Mouse (Mus musculus) embryonic fibroblast, embryonic 13.5 days (primary cell): ENCODE results near the gene Ak8. TPM values are rescaled to one million over a fixed set of nuclear protein-coding genes. Genes with fewer than 3 reads are reported as not detected.

ENCODE experiments used
- H3K27ac ChIP-seq: 2 replicates; pipeline ENCODE4 v1.5.1; 2012; ENCODE audit warnings: low read length, control low read depth, inconsistent platforms; ENCODE audit not compliant: insufficient read depth
- H3K4me1 ChIP-seq: 2 replicates; pipeline ENCODE4 v1.6.1; 2011; ENCODE audit warnings: low read length; ENCODE audit not compliant: control insufficient read depth, insufficient read depth
- H3K4me3 ChIP-seq: 2 replicates; pipeline ENCODE4 v1.5.1; 2011; ENCODE audit warnings: mild to moderate bottlenecking, control low read depth, low read length; ENCODE audit not compliant: insufficient read depth
- CTCF ChIP-seq: IDR thresholded peaks from 2 replicates; pipeline ENCODE4 v1.5.1; 2011; ENCODE audit warnings: mild to moderate bottlenecking, control low read depth, low read length, moderate library complexity, borderline replicate concordance; ENCODE audit not compliant: insufficient read depth
- POLR2A ChIP-seq: IDR thresholded peaks from 2 replicates; pipeline ENCODE4 v1.6.1; 2011; ENCODE audit warnings: low read depth, mild to moderate bottlenecking, control low read depth, low read length, moderate library complexity
- polyA plus RNA-seq: library from polyadenylated mRNA; stranded (reverse); fragments of >200 nt; gene quantifications from 2 replicates; pipeline ENCODE4 v1.2.4, GENCODE M21; 2011; ENCODE audit warnings: low read depth; ENCODE audit not compliant: missing spikeins, insufficient read length

Ak8 gene
- polyA plus RNA-seq, 1 experiment, result not detected

DNA sequence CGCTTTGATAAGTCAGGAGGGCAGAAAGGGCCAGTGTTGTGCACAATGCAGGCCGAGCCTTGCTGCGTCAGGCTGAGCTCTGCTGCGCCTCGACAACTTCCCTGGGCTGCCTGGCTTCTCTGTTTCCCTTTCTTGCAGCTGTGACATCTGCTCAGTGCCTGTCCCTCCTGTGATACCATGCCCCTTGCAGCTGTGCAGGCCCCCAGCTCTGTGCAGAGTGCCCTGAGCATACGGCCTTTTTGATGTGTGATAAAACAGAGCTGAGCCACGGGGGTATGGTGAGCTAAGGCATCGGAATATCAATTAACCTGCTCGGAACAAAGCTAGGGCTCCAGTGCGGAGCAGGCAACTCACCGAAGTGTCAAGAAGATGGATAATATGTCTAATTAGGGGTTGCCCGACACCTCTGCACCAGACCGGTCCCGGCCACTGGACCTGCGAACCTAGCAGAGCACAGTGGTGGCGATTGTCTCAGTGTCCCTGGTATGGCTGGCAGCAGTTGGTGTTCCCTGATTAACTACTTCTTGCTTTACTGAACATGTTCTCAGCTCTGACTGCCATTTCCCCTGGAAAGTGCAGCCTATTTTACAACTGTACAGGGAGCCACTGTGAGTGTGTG lies 27.9 kb downstream of the Ak8 start:
- no peak overlapping the region for H3K4me3 ChIP-seq
- no peaks in the 10 kb centered on the region for H3K4me1 ChIP-seq
- TF ChIP-seq CTCF, result no peak
- TF ChIP-seq POLR2A, result no peak
- H3K27ac ChIP-seq, result no peak overlapping the region

- TF ChIP-seq CTCF (no peak), POLR2A (no peak)
- no peak overlapping the region for H3K4me3 ChIP-seq
- H3K4me1 ChIP-seq, result no peaks in the 10 kb centered on the region
- H3K27ac ChIP-seq, result no peak overlapping the region
Measured at GRCm38 (mm10) chr2:28730676-28731075, 30.7 kb downstream of the Ak8 start.

- Histone ChIP-seq H3K4me1 (no peaks in the 10 kb centered on the region), H3K27ac (no peak overlapping the region), H3K4me3 (no peak overlapping the region)
- TF ChIP-seq CTCF, result no peak
Measured at GRCm38 (mm10) chr2:28737112-28737511, 37.1 kb downstream of the Ak8 start.

DNA sequence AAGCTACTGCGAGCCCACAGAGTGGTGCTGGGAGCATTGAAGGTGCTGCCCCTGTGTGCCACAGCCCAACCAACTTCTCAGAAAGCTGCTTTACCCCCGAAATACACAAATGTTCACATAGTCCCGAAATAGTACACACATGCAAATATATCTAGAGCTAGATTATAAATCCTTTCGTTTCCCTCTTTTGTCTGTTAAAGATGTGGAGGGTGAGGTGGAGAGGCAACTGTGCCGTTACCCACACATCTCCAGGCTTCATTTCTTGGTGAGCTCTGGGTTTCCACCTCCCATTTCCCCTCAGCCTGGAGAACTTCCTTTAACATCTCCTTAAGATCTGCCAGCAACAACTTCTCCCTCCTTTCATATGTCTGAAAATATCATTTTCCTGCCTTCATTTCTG lies 40.2 kb downstream of the Ak8 start:
- H3K4me1 ChIP-seq, result no peaks in the 10 kb centered on the region
- H3K4me3 ChIP-seq, result no peak overlapping the region
- TF ChIP-seq CTCF (no peak), POLR2A (no peak)
- no peak overlapping the region for H3K27ac ChIP-seq

DNA sequence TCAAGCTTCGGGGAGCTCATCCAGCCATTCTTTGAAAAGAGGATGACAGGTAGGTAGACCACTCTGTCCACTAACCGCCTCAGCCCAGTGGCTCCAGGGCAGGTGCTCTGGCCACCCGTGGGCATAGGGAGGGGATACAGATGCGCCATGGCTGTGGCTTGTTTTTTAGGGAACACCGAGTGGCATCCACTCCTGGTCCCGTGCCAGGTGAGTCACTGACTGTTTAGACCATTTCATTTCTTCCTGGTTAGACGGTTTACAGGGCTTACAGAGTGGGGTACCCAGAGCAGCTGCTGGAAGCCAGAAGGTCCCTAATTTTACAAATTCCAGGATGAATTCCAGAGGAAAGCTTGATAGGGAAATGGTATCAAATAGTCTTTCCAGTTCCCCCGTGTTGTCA lies 42.7 kb downstream of the Ak8 start:
- H3K27ac ChIP-seq, result no peak overlapping the region
- no peak overlapping the region for H3K4me3 ChIP-seq
- TF ChIP-seq CTCF, result no peak
- no peak for TF ChIP-seq POLR2A
- H3K4me1 ChIP-seq, result no peaks in the 10 kb centered on the region

- no peak for TF ChIP-seq CTCF
- TF ChIP-seq POLR2A, result no peak
- Histone ChIP-seq H3K27ac (no peak overlapping the region), H3K4me3 (no peak overlapping the region), H3K4me1 (no peaks in the 10 kb centered on the region)
Measured at GRCm38 (mm10) chr2:28746682-28747332, 46.8 kb downstream of the Ak8 start.

DNA sequence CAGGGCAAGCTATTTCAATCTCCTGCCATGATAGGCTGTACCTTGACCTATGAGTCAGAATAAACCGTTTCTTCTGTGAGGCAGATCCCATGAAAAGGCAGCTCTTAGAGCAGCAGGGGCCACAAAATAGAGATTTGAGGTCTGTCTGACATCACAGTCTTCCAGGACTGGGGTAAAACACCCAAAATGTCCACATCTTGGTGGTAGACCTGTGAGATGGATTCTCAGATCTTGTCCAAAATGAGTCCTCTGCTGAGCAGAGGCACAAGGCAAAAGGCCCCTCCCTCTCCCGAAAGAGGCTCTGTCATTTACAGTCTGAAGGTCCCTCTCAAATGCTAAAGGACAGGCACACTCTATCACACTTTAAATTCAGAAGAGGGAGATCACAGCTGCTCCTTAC lies 47.7 kb downstream of the Ak8 start:
- no peak overlapping the region for H3K4me3 ChIP-seq
- TF ChIP-seq CTCF, result no peak
- TF ChIP-seq POLR2A, result no peak
- H3K4me1 ChIP-seq, result no peaks in the 10 kb centered on the region
- no peak overlapping the region for H3K27ac ChIP-seq

DNA sequence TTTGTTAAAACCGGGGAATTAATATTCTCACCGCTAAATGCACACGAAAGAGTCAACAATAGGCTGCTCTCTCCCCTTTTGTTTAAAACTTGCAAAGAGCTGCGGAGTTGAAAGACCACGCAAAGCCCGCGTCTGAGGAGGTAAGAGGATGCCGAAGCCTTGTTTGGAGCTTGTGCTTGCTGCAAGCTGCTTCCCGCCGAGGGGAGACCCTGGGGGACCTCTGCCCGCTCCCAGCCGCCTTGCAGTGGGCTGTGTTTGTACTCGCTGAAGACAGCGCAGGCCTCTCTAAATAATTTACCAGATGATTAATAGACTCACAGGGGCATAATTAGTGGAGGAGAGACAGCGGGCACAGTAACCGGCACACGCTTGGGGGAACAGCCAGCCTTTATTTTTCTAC lies 51.2 kb downstream of the Ak8 start:
- Histone ChIP-seq H3K4me3 (peak overlapping the region; percentile 28), H3K27ac (no peak overlapping the region), H3K4me1 (no peaks in the 10 kb centered on the region)
- TF ChIP-seq CTCF (no peak), POLR2A (no peak)

DNA sequence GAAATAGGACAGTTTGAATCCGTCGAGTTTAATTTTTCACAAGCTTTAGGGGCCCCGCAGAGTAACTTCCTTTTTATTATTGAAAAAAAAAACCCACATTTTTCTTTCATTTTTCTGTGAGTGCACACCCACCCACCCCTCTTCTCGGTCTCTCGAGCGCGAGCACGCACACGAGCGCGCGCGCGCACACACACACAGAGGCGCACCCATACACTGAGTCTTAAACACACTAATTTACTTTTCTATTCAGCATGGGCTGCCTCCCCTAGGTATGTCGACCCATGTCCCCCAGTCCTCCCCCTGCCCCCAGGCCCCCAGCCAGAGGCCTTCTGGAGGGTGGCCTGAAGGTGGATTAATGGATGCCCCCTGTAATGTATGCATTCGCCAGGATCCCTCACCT lies 51.7 kb downstream of the Ak8 start:
- Histone ChIP-seq H3K4me1 (no peaks in the 10 kb centered on the region), H3K4me3 (peak overlapping the region; percentile 28), H3K27ac (no peak overlapping the region)
- TF ChIP-seq CTCF, result no peak
- no peak for TF ChIP-seq POLR2A

GRCm38 (mm10) chr2:28752388-28752787 lies 52.4 kb downstream of the Ak8 start:
- TF ChIP-seq CTCF (no peak), POLR2A (no peak)
- H3K27ac ChIP-seq, result no peak overlapping the region

More at GRCm38 (mm10) chr2:28752388-28752787, 52.4 kb downstream of the Ak8 start:
- Histone ChIP-seq H3K4me1 (no peaks in the 10 kb centered on the region), H3K4me3 (no peak overlapping the region)
